Mouse (Mus musculus): ENCODE measurements around the gene Psrc1. TPM values are rescaled to one million over a fixed set of nuclear protein-coding genes. Genes with fewer than 3 reads are reported as not detected.

Psrc1 gene
- polyA plus RNA-seq, 1 experiment from 2014 or later = 23.7 TPM

DNA sequence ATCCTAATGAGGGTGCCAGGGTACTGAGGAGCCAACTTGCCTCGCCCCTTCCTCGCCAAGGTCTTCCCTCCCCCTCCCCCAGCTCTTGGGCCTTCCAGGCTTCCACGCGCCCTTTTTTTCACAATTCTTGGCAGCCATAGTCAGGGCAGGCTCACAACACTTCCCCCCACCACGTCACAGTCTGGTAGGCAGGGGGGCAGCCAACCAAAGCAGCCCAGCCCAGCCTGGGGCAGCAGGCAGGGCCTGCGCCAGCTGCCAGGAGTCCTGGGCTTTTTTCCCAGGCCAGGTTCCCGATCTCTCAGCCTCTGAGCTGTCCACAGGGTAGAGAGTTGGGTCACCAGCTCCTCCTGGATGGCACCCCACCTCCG is 28.1 kb downstream of the Psrc1 start:
- Histone ChIP-seq H3K36me3 (peaks cover 58% of the 10 kb centered on the region), H3K27ac (peak overlapping the region; percentile 98)

DNA sequence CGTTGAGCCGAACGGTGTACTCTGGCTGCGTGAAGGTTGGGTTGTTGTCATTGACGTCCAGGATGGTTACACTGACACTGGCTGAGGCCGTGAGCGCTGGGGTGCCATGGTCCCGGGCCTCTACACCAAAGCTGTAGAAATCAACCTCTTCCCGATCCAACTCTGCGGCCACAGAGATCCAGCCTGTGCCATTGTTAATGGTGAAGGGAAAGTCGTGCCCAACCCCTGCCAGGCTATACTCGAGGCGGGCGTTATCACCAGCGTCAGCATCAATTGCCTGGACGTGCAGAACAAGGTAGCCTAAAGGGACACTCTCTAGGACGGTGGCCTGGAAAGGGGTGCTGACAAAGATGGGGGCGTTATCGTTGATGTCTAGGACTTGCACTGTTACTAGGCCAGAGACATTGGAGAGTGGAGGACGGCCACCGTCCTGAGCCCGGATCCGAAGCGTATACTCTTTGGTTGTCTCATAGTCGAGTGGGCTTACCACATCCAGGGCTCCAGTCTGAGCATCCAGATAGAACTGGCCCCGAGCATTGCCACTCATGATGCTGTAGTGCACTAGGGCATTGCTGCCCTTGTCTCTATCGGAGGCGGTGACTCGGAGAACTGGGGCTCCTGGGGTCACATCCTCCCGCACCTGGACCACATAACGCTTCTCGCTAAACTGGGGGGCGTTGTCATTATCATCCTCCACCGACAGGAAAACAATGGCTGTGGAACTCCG is 30.2 kb downstream of the Psrc1 start:
- Histone ChIP-seq H3K9me3 (peaks cover 8% of the 10 kb centered on the region; the same call in 1 of the 2 replicates), H3K27me3 (peaks cover 8% of the 10 kb centered on the region; the same call in 1 of the 2 replicates), H3K4me2 (replicated peaks) (peak overlapping the region; percentile 94), H3K4me3 (replicated peaks) (peak overlapping the region; percentile 94), H3K9ac (replicated peaks) (peak overlapping the region; percentile 98; the same call in 1 of the 2 replicates), H3K27ac (no peak overlapping the region), H3K36me3 (peaks cover 37% of the 10 kb centered on the region), H3K4me1 (replicated peaks) (peaks cover 66% of the 10 kb centered on the region)
- ATAC-seq = no peak
- 97% methylated on average over 35 of the region's 35 CpGs for WGBS

More for the DNA sequence above, 28.1 kb downstream of the Psrc1 start:
- Histone ChIP-seq H3K27me3 (peaks cover 4% of the 10 kb centered on the region; the same call in 1 of the 2 replicates), H3K9ac (replicated peaks) (peak overlapping the region; percentile 91), H3K9me3 (peaks cover 8% of the 10 kb centered on the region; the same call in 1 of the 2 replicates), H3K4me1 (replicated peaks) (peaks cover 84% of the 10 kb centered on the region), H3K4me3 (replicated peaks) (peak overlapping the region; percentile 45), H3K4me2 (replicated peaks) (peak overlapping the region; percentile 69)
- 13% methylated on average over 7 of the region's 8 CpGs for whole genome bisulfite sequencing
- ATAC-seq = peak; percentile 63

GRCm38 (mm10) chr3:108414857-108415830 is 31.5 kb downstream of the Psrc1 start, which contains the start of gene Celsr2:
Gene Celsr2 (minus strand): TSS chr3:108415552.
- Histone ChIP-seq H3K27me3 (peaks cover 8% of the 10 kb centered on the region; the same call in 1 of the 2 replicates), H3K4me2 (replicated peaks) (peak within 1 kb of the TSS; percentile 94), H3K36me3 (peaks cover 28% of the 10 kb centered on the region), H3K9me3 (peaks cover 8% of the 10 kb centered on the region; the same call in 1 of the 2 replicates), H3K4me3 (replicated peaks) (peak within 1 kb of the TSS; percentile 94), H3K27ac (peak within 1 kb of the TSS; percentile 96), H3K9ac (replicated peaks) (peak within 1 kb of the TSS; percentile 98), H3K4me1 (replicated peaks) (peaks cover 52% of the 10 kb centered on the region)
- 4% methylated on average over 60 of the region's 67 CpGs for WGBS
- ATAC-seq = peak; percentile 28

- peak; percentile 80 for ATAC-seq
- Histone ChIP-seq H3K4me2 (replicated peaks) (peak overlapping the region; percentile 94), H3K4me1 (replicated peaks) (peaks cover 46% of the 10 kb centered on the region), H3K27ac (peak overlapping the region; percentile 96), H3K9ac (replicated peaks) (peak overlapping the region; percentile 98), H3K36me3 (peaks cover 28% of the 10 kb centered on the region), H3K9me3 (peaks cover 8% of the 10 kb centered on the region; the same call in 1 of the 2 replicates), H3K27me3 (peaks cover 8% of the 10 kb centered on the region; the same call in 1 of the 2 replicates), H3K4me3 (replicated peaks) (peak overlapping the region; percentile 94)
- under 1% methylated on average over 46 of the region's 48 CpGs for WGBS
Measured at GRCm38 (mm10) chr3:108415831-108416223, 32.2 kb downstream of the Psrc1 start.

DNA sequence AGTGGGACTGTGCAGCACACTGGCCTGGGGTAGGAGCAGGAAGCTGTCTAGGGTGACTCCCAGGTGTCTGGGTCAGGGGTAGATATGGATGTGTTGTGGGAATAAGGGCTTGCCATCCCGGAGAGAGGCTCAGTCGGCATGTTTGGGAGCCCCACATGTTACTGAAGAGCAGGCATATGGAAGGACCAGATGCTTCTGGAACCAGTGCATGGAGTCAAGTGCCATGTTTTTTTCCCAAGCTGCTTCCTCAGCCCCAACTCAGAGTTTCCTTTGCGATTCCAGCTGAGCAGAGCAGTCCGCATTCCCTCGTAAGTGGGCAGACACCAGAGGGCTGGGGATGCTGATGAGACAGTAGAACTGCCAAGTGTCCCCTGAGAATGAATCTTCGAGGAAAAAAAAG is 39.4 kb downstream of the Psrc1 start:
- Histone ChIP-seq H3K36me3 (peaks cover 30% of the 10 kb centered on the region), H3K9ac (replicated peaks) (peak overlapping the region; percentile 59), H3K9me3 (no peaks in the 10 kb centered on the region), H3K4me1 (replicated peaks) (peaks cover 48% of the 10 kb centered on the region), H3K27me3 (no peaks in the 10 kb centered on the region), H3K4me2 (replicated peaks) (peak overlapping the region; percentile 56), H3K27ac (peak overlapping the region; percentile 68; the same call in 1 of the 2 replicates), H3K4me3 (replicated peaks) (no peak overlapping the region)
- 0 out of 2 replicates have a peak, but pooled peaks have one; percentile 4 for ATAC-seq
- 34% methylated on average over 6 of the region's 6 CpGs for WGBS

- WGBS = 19% methylated on average over 11 of the region's 11 CpGs
- Histone ChIP-seq H3K4me1 (replicated peaks) (peaks cover 48% of the 10 kb centered on the region), H3K9ac (replicated peaks) (peak overlapping the region; percentile 59), H3K4me3 (replicated peaks) (peak overlapping the region; percentile 25), H3K36me3 (peaks cover 41% of the 10 kb centered on the region), H3K4me2 (replicated peaks) (peak overlapping the region; percentile 56), H3K27me3 (no peaks in the 10 kb centered on the region), H3K9me3 (no peaks in the 10 kb centered on the region), H3K27ac (peak overlapping the region; percentile 68)
- ATAC-seq = peak; percentile 77
Measured at GRCm38 (mm10) chr3:108423844-108424801, 40.5 kb downstream of the Psrc1 start.

DNA sequence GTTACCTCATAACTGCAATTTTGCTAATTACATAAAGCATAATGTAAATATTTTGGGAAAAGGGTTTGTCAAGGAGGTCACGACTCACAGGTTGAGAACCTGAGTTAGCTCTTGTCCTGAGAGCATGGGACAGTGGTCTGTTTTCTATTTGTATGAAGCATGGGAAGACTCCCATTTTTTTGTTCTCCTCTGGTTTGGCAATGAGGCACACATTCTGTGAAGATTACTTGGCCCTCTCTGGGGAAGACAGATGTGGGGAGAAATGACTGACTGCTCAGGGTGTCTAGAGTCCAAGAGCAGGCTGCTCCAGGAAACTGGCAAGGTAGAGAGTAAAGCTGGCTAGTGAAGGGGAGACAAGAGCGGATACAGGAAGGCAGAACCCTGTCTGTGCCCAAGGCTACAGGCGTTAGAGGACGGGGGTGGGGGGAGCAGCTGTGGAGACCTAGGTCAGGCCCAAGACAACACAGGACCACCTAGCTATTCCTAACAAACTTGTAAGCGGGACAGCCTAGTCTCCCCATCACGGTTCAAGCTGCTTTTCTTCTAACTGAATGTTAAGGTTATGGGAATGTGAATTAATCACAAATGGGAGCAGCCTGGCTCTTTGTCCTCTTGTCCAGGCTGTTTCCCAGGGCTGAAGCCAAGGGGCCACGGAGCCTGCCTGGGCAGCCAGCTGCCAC is 41.4 kb downstream of the Psrc1 start:
- H3K4me1 ChIP-seq (replicated peaks) = peaks cover 49% of the 10 kb centered on the region
- H3K36me3 ChIP-seq = peaks cover 51% of the 10 kb centered on the region
- no peaks in the 10 kb centered on the region for H3K9me3 ChIP-seq
- no peak overlapping the region for H3K4me2 ChIP-seq (replicated peaks)
- ATAC-seq = 0 out of 2 replicates have a peak, but pooled peaks have one; percentile 2
- no peaks in the 10 kb centered on the region for H3K27me3 ChIP-seq
- no peak overlapping the region; the same call in 1 of the 2 replicates for H3K9ac ChIP-seq (replicated peaks)
- H3K27ac ChIP-seq = peak overlapping the region; percentile 68
- no peak overlapping the region for H3K4me3 ChIP-seq (replicated peaks)
- whole genome bisulfite sequencing = 32% methylated on average over 7 of the region's 7 CpGs

- WGBS = 67% methylated on average over 6 of the region's 6 CpGs
- H3K4me1 ChIP-seq (replicated peaks) = peaks cover 50% of the 10 kb centered on the region
- H3K27ac ChIP-seq = peak overlapping the region; percentile 68
- no peaks in the 10 kb centered on the region for H3K27me3 ChIP-seq
- ATAC-seq = 0 out of 2 replicates have a peak, but pooled peaks have one; percentile 11
- no peak overlapping the region; the same call in 1 of the 2 replicates for H3K9ac ChIP-seq (replicated peaks)
- H3K9me3 ChIP-seq = no peaks in the 10 kb centered on the region
- H3K4me2 ChIP-seq (replicated peaks) = no peak overlapping the region
- H3K4me3 ChIP-seq (replicated peaks) = no peak overlapping the region
- peaks cover 53% of the 10 kb centered on the region for H3K36me3 ChIP-seq
Measured at GRCm38 (mm10) chr3:108425624-108426018, 42.0 kb downstream of the Psrc1 start.

- H3K27ac ChIP-seq = peak overlapping the region; percentile 91
- no peaks in the 10 kb centered on the region for H3K9me3 ChIP-seq
- no peak overlapping the region for H3K9ac ChIP-seq (replicated peaks)
- H3K27me3 ChIP-seq = no peaks in the 10 kb centered on the region
- peaks cover 60% of the 10 kb centered on the region for H3K36me3 ChIP-seq
- H3K4me2 ChIP-seq (replicated peaks) = peak overlapping the region; percentile 13; the same call in 1 of the 2 replicates
- no peak overlapping the region for H3K4me3 ChIP-seq (replicated peaks)
- WGBS = 10% methylated on average over 13 of the region's 13 CpGs
- H3K4me1 ChIP-seq (replicated peaks) = peaks cover 64% of the 10 kb centered on the region
- peak; percentile 57 for ATAC-seq
Measured at GRCm38 (mm10) chr3:108432542-108433187, 49.0 kb downstream of the Psrc1 start.
